Mouse (Mus musculus) liver, embryonic 14 days (tissue): ENCODE data around the gene Csn1s1. TPM values are rescaled to one million over a fixed set of nuclear protein-coding genes. Genes with fewer than 3 reads are reported as not detected.

Source experiments
- polyA plus RNA-seq: library from polyadenylated mRNA; depleted of rRNA; stranded (reverse); fragments of >200 nt; gene quantifications from 2 replicates; pipeline ENCODE4 v1.2.3, GENCODE M21; 2012; rRNA removed

Csn1s1 gene
- polyA plus RNA-seq = not detected in 2 replicates

DNA sequence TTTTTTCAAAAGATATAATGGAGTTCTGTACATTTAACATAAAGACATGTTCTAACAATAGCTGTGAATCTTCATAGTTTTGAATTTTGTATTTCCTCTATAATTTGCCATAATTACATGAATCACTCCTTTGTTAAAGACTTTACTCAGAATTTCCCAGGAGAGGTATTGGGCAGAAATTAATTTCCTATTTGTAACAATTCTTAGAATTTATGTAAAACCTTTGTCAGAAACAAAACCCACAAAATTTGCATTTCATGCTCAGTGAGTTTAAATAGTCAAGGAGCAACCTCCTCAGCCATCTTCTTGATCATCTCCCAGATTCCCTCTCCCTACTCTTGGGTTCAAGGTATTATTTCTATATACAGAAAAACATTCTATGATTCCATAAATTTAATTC is at the start of gene Csn1s1:
Gene Csn1s1, plus strand, starts transcription at position 301 of the 400 bp plus-strand sequence.

GRCm38 (mm10) chr5:87699530-87699929 is 33.5 kb downstream of the Csn1s1 start, which contains the start of gene Csn2:
Gene Csn2, minus strand, starts transcription at chr5:87699630.

Other genes starting within 250 kb of the Csn1s1 start
- not detected in 2 replicates for gene Ugt2b38, start 242.0 kb upstream of the Csn1s1 start, polyA plus RNA-seq
- gene Ugt2a2, start 183.9 kb upstream of the Csn1s1 start, polyA plus RNA-seq = not detected in 2 replicates
- not detected in 2 replicates for gene Gm43638, start 179.4 kb upstream of the Csn1s1 start, polyA plus RNA-seq
- gene Ugt2a1, start 175.3 kb upstream of the Csn1s1 start, polyA plus RNA-seq = not detected in 2 replicates
- gene Sult1b1, start 128.0 kb upstream of the Csn1s1 start, polyA plus RNA-seq = 0.54 and 0.56 TPM in 2 replicates
- 1.2 and 1.4 TPM in 2 replicates for gene Sult1d1, start 97.2 kb upstream of the Csn1s1 start, polyA plus RNA-seq
- gene Sult1e1, start 74.6 kb upstream of the Csn1s1 start, polyA plus RNA-seq = not detected in 2 replicates
- not detected in 2 replicates for gene Csn2, start 33.4 kb downstream of the Csn1s1 start, polyA plus RNA-seq
- gene Csn1s2a, start 108.4 kb downstream of the Csn1s1 start, polyA plus RNA-seq = not detected in 2 replicates
- gene Csn1s2b, start 141.9 kb downstream of the Csn1s1 start, polyA plus RNA-seq = not detected in 2 replicates
- gene Prr27, start 159.5 kb downstream of the Csn1s1 start, polyA plus RNA-seq = not detected in 2 replicates
- not detected in 2 replicates for gene Odam, start 218.8 kb downstream of the Csn1s1 start, polyA plus RNA-seq